Mouse (Mus musculus) liver, embryonic 16.5 days (tissue): Measurements from ENCODE around the gene Adam34. TPM values are rescaled to one million over a fixed set of nuclear protein-coding genes. Genes with fewer than 3 reads are reported as not detected.
"Not testable (repeated sequence)": the region's sequence is repeated elsewhere in the genome, so short reads cannot be mapped to it uniquely, and the experiment has no call there.

ENCODE experiments used
- ATAC-seq: fragments of 200-750 bp; cut with Nextera tagmentation; 2 replicates; pipeline ENCODE4 v1.8.0; 2017; ENCODE audit warnings: low read depth, mild to moderate bottlenecking, moderate number of reproducible peaks, moderate library complexity
- H3K27ac ChIP-seq: fragments of 300-500 bp; sonication (generic); 2 replicates; pipeline ENCODE4 v1.5.1; 2014; ENCODE audit warnings: mild to moderate bottlenecking, low read length
- H3K27me3 ChIP-seq: fragments of 300-500 bp; sonication (generic); 2 replicates; pipeline ENCODE4 v1.6.1; 2014; ENCODE audit warnings: low read depth, low read length, mixed read lengths; ENCODE audit not compliant: control insufficient read depth, insufficient read depth
- H3K36me3 ChIP-seq: fragments of 300-500 bp; sonication (generic); 2 replicates; pipeline ENCODE4 v1.6.1; 2014; ENCODE audit warnings: mild to moderate bottlenecking; ENCODE audit not compliant: control insufficient read depth, insufficient read depth
- H3K4me1 ChIP-seq: fragments of 300-500 bp; sonication (generic); 2 replicates; pipeline ENCODE4 v1.6.1; 2014; ENCODE audit warnings: low read depth, low read length, mixed read lengths; ENCODE audit not compliant: control insufficient read depth
- H3K4me2 ChIP-seq: fragments of 300-500 bp; sonication (generic); 2 replicates; pipeline ENCODE4 v1.6.1; 2014; ENCODE audit warnings: low read depth, low read length, mixed read lengths
- H3K4me3 ChIP-seq: fragments of 300-500 bp; sonication (generic); 2 replicates; pipeline ENCODE4 v1.5.1; 2014; ENCODE audit warnings: low read depth, mild to moderate bottlenecking, low read length
- H3K9ac ChIP-seq: fragments of 300-500 bp; sonication (generic); 2 replicates; pipeline ENCODE4 v1.6.1; 2014; ENCODE audit warnings: low read depth, low read length
- H3K9me3 ChIP-seq: fragments of 300-500 bp; sonication (generic); replicated peaks from 2 replicates; pipeline ENCODE4 v1.6.1; 2016; ENCODE audit warnings: low read length; ENCODE audit not compliant: control insufficient read depth
- WGBS: fragments of 180-500 bp; shearing (Covaris S2); extraction: QIAGEN DNeasy Blood & Tissue Kit; methylation state at CpG from one replicate; pipeline ENCODE4 v1.1.7; 2014; ENCODE audit not compliant: insufficient replicate concordance; 5-methylcytosine and 5-hydroxymethylcytosine counted together
- polyA plus RNA-seq: library from polyadenylated mRNA; unstranded; fragments of >200 nt; fragmentation: Nextera tagmentation; extraction: Ambion mirVana; gene quantifications from 2 replicates; pipeline ENCODE4 v1.2.1, GENCODE M21; 2015

Adam34 gene
- polyA plus RNA-seq, result not detected in 2 replicates

DNA sequence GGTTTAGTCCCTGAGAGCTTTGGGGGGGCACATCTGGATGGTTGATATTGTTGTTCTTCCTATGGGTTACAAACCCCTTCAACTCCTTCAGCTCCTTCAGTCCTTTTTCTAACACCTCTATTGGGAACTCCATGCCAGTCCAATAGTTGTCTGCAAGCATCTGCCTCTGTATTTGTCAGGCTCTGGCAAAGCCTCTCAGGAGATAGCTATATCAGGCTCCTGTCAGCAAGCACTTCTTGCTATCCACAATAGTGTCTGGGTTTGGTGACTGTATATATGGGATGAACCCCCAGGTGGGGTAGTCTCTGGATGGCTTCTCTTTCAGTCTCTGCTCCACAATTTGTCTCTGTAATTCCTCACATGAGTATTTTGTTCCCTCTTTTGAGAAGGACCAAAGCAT is at the start of gene Adam34:
Gene Adam34, minus strand, starts transcription at position 101 of the 400 bp plus-strand sequence.
- Histone ChIP-seq H3K9me3 (no peaks in the 10 kb centered on the region), H3K4me3 (no peak within 1 kb of the TSS), H3K9ac (no peak within 1 kb of the TSS), H3K27ac (no peak within 1 kb of the TSS), H3K4me2 (no peak within 1 kb of the TSS), H3K36me3 (no peaks in the 10 kb centered on the region), H3K27me3 (no peaks in the 10 kb centered on the region), H3K4me1 (no peaks in the 10 kb centered on the region)
- no peak for ATAC-seq

DNA sequence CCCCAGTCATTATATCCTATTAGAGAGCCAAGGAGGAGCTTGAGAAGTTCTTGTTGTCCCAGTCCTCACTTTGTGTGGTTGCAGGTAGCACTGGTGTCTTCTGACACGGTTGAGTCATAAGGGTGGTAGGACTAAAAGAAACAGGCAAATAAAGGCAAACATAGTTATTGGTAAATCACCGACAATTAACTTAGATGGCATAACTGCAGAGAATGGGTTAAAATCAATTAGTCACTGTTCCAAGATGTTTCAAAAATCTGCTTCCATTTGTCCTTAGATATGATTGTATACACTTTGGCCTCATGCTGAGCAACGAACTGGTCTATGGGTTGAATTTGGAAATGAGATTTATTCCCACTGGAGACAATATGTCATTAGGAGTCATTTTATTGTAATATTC is 82.7 kb downstream of the Adam34 start, which contains the start of gene Gm5346:
Gene Gm5346, minus strand, starts transcription at position 101 of the 400 bp plus-strand sequence.
- no peak for ATAC-seq
- Histone ChIP-seq H3K36me3 (no peaks in the 10 kb centered on the region), H3K27me3 (no peaks in the 10 kb centered on the region), H3K27ac (no peak within 1 kb of the TSS), H3K4me2 (no peak within 1 kb of the TSS), H3K9ac (no peak within 1 kb of the TSS), H3K4me3 (no peak within 1 kb of the TSS), H3K4me1 (no peaks in the 10 kb centered on the region), H3K9me3 (no peaks in the 10 kb centered on the region)
- 62% methylated on average over 3 of the region's 3 CpGs for WGBS

DNA sequence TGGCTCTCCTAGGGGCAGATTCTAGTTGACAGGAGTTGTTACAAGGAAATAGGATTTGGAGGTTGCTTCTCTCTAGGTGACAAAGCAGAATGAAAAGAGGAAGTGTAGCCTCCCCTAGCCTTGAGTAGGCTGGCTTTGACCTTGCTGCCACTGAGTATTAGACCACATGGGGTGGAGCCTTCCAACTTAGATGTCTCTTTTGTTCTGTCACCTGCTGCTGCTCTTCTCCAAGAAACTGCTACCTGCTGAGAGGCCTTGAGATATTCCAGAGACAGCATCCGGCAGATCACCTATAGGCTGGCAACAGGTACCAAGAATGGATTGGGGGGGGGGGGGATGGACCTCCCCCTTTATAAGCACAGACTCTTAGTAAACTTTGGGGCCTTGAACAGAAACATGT is 93.8 kb downstream of the Adam34 start:
- Histone ChIP-seq H3K27me3 (no peaks in the 10 kb centered on the region), H3K4me1 (no peaks in the 10 kb centered on the region), H3K36me3 (no peaks in the 10 kb centered on the region), H3K27ac (no peak overlapping the region), H3K4me3 (no peak overlapping the region), H3K9ac (no peak overlapping the region), H3K9me3 (no peaks in the 10 kb centered on the region), H3K4me2 (no peak overlapping the region)
- WGBS, result 53% methylated on average over 1 of the region's 1 CpGs
- ATAC-seq, result no peak

DNA sequence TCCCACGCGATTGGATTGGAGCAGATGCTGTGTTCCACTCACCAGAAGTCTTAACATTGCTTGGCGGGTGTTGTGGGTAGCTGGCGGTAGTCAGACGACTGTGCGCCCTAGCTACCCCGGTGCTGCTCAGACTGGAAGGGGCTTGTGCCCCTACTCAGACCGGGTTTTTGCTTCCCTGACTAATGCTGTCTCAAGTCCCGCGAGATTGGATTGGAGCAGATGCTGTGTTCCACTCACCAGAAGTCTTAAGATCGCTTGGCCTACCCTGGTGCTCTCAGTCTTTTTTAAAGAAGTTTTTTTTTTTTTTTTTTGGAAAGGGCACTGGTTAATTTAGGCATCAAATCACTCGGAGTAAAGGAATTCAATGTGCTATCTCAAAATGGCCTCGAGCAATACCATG is 106.2 kb downstream of the Adam34 start:
- not testable (repeated sequence) for H3K4me1 ChIP-seq, H3K4me2 ChIP-seq, H3K27ac ChIP-seq, H3K9ac ChIP-seq, H3K36me3 ChIP-seq, H3K9me3 ChIP-seq, H3K4me3 ChIP-seq, H3K27me3 ChIP-seq, ATAC-seq
- WGBS, result 66% methylated on average over 13 of the region's 13 CpGs

DNA sequence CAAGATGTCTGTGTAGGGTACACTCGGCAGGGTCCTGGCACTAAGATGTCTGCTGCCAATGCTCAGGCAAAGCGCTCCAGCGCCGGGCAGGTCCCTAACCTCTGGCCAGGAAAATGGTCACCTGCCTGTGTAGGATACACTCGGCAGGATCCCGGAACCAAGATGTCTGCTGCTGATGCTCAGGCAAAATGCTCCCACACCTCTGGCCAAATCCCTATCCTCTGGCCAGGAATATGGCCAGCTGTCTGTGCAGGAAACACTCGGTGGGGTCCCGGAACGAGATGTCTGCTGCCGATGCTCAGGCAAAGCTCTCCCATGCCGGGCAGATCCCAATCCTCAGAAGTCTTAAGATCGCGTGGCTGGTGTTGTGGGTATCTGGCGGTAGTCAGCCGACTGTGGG is 106.7 kb downstream of the Adam34 start:
- not testable (repeated sequence) for H3K4me2 ChIP-seq, H3K4me1 ChIP-seq, H3K27ac ChIP-seq, H3K36me3 ChIP-seq, H3K4me3 ChIP-seq, ATAC-seq, H3K9ac ChIP-seq, H3K9me3 ChIP-seq, H3K27me3 ChIP-seq
- WGBS, result 81% methylated on average over 15 of the region's 15 CpGs

Other genes with a start within 250 kb of the Adam34 start
- gene Adam26b, start 181.9 kb downstream of the Adam34 start, polyA plus RNA-seq, result not detected in 2 replicates
- gene Adam26a, start 133.3 kb downstream of the Adam34 start, polyA plus RNA-seq, result not detected in 2 replicates
- gene Gm5346, start 82.8 kb downstream of the Adam34 start, polyA plus RNA-seq, result not detected in 2 replicates